Mouse (Mus musculus): ENCODE data around the gene Igsf21.

The Igsf21 gene

DNA sequence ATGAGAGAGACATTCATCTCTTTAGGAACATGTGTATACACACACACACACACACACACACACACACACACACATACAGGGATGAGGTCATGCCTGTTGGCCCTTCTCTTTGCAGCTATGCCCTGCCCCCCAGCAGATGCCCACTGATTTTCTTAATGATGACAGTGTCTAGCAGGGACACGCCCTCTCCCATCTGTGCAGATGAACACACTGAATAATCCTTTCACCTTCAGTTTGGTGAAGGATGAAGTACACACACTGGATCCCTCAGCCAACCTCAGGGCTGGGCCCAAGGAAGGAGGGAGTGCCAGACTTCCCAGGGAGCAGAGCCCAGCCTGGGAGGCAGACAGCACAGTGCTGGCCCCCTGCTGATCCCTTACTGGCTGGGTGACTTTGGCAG lies 4.3 kb downstream of the Igsf21 start:
- no peak for DNase-seq (ENCODE audit: extremely low read depth, low read depth, low spot score)

DNA sequence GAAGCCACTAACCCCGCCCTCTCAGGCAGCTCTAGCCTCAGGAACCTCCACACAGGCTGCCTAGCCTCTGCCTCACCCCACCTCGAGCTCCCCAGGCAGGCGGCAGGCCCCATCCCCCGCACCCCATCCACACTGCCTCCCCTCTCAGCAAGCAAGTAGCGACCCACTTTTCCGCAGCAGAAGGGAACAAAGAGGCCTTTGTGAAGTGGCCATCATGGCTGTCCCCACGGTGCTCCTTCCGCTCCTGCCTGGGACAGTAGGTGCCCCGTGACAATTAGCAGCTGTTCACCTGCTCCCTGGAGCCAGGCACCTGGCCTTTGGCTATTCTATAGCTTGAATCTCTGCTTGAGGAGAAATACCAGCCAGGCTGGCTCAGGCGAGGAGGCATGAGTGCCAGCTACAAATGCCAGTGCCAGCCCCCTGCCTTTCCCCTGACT lies 9.3 kb downstream of the Igsf21 start:
- DNase-seq (ENCODE audit: extremely low read depth, low read depth, low spot score), result no peak

DNA sequence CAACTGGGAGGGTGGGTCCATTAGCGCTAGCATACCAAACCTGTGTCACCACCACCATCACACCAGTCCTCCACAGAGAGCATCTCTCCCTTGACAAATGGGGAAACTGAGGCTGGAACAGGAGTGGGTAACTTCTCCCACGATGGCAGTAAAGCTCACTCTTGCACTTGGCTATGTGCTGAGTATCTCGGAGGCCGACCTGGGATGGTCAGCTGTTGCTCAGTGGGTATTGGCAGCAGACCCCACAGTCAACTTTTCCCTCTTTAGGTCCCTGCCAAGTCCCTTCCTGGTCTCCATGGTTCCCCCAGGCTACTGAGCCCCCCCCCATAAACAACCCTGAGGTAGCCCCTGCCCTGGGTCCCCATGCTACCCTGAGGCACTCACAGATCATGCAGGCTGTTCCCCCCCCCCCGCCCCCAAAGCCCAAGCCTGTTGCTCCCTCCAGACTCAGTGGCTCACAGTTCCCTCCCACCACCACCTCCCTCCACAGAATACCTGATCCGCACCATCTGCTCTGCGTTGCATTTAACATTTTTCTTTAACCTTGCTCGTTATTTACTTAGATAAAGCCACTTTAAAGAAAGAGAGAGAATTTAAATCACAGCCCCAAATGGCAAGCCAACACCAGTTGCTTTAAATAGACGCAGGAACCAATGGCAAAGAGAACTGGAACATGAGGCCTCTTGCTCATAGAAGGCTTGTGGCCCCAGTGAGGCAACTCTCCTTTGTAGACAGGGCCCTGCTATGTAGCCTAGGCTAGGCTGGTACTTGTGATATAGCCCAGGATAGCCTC lies 11.0 kb downstream of the Igsf21 start:
- DNase-seq (ENCODE audit: extremely low read depth, low read depth, low spot score), result no peak

- DNase-seq (ENCODE audit: extremely low read depth, low read depth, low spot score), result no peak
Measured at GRCm38 (mm10) chr4:140234412-140235205, 12.0 kb downstream of the Igsf21 start.

- DNase-seq (ENCODE audit: extremely low read depth, low read depth, low spot score), result no peak
Measured at GRCm38 (mm10) chr4:140227837-140228236, 18.7 kb downstream of the Igsf21 start.

- no peak for DNase-seq (ENCODE audit: extremely low read depth, low read depth, low spot score)
Measured at GRCm38 (mm10) chr4:140225204-140225603, 21.4 kb downstream of the Igsf21 start.

DNA sequence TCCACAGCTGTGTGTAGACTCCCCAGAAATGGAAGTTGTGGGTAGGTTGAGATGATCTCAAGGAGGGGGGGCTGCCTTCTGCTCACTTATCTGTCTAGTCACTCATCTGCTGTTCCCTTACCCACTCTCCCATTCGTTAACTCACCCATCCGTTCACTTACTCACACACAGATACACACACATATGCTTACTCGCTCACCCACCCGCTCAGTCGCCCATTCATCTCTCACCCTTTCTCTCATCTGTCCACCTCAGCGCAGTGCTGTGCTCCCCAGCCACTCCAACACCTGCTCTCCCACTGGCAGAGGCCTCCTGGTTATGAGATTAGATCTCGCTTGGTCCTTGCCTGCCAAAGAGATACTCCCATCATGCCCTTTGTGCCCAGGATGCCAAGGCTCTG lies 22.1 kb downstream of the Igsf21 start:
- no peak for DNase-seq (ENCODE audit: extremely low read depth, low read depth, low spot score)

GRCm38 (mm10) chr4:140223067-140223466 lies 23.5 kb downstream of the Igsf21 start:
- no peak for DNase-seq (ENCODE audit: extremely low read depth, low read depth, low spot score)

- DNase-seq (ENCODE audit: extremely low read depth, low read depth, low spot score), result no peak
Measured at GRCm38 (mm10) chr4:140220326-140221093, 26.1 kb downstream of the Igsf21 start.

GRCm38 (mm10) chr4:140218853-140219852 lies 27.4 kb downstream of the Igsf21 start:
- peak; percentile 7 for DNase-seq (ENCODE audit: extremely low read depth, low read depth, low spot score)

- no peak for DNase-seq (ENCODE audit: extremely low read depth, low read depth, low spot score)
Measured at GRCm38 (mm10) chr4:140218384-140218783, 28.2 kb downstream of the Igsf21 start.

DNA sequence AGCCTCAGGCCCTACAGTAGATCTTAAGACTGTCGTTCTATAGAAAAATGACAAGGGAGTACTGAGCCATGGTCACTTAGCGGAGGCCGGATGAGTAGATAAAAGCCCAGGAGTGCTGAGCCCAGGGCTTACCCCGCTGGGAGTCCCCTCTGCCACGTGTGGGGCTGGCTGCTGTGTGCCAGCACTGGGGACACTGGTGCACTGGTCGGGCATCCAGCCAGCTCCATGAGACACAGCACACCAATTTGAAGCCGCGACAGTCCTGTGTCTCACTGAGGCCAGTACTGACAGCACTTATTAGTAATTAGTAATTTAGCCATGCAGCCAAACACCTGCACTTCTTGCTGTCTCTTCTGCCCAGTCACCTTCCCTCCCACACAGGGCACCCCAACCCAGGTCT lies 28.6 kb downstream of the Igsf21 start:
- no peak for DNase-seq (ENCODE audit: extremely low read depth, low read depth, low spot score)

- no peak for DNase-seq (ENCODE audit: extremely low read depth, low read depth, low spot score)
Measured at GRCm38 (mm10) chr4:140216096-140216495, 30.5 kb downstream of the Igsf21 start.

GRCm38 (mm10) chr4:140215205-140215604 lies 31.4 kb downstream of the Igsf21 start:
- no peak for DNase-seq (ENCODE audit: extremely low read depth, low read depth, low spot score)

DNA sequence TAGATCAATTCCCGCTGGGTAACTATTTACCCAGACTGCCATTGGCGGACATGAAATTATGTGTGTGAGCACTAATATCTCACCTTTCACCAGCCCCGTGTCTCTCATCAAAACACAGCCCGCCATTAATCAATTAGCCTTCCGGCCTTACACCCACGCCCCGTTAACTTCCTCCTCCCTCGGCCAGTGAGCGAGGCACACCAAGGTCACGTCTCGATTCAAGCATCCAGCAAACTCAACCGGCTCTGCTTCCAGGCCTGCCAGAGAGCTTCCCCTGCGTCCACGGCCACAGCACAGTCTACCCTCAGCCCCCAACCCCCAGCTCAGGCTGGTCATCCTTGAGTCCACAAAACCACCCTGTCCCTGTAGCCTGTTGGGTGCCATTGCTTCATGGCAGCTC lies 32.2 kb downstream of the Igsf21 start:
- DNase-seq (ENCODE audit: extremely low read depth, low read depth, low spot score), result no peak

- no peak for DNase-seq (ENCODE audit: extremely low read depth, low read depth, low spot score)
Measured at GRCm38 (mm10) chr4:140210129-140210890, 36.3 kb downstream of the Igsf21 start.

GRCm38 (mm10) chr4:140205811-140206231 lies 40.8 kb downstream of the Igsf21 start:
- no peak for DNase-seq (ENCODE audit: extremely low read depth, low read depth, low spot score)

DNA sequence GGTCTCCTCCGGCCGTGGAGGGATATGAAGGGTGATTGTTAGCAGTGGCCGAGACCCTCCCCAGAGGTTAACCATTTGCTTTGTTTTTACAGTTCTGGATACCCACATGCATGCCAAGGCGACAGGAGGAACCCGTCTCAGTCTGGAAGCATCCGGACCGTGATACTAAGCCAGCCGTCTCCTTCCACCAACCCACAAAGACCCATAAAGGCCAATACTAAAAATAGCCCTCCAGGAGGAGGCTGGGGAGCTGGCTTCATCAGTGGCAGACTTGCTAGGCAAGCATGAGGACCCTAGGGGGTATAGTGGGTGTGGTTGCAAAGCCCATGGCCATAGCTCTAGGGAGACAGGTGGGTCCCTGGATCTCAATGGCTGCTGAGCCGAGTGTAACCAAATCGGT lies 41.8 kb downstream of the Igsf21 start:
- no peak for DNase-seq (ENCODE audit: extremely low read depth, low read depth, low spot score)

DNA sequence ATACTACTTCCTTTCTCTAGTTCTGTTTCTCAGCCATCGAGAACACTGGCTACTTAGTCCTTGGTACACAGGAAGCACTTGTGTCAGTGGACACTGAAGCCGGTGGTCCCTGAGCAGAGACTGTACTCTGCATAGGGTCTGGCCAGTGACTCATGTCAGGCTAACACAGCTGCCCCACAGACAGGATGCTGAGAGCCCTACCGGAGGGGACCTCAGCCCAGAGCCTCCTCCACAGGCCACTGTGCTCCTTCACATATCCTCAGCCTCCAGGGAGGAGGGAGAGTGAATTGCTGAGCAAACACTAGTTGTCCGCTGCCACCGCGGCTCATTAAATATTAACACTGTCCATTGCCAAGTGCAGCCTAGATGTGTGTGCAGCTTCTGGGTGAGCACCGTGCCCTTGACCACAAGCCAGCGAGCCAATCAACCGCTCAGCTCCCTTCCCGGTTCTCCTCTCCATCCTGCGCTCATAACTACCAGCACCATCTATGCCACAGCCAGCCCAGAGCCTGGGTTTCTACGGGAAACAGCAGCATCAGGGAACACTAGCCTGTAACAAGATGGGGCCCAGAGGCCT lies 42.8 kb downstream of the Igsf21 start:
- no peak for DNase-seq (ENCODE audit: extremely low read depth, low read depth, low spot score)
